Mouse (Mus musculus): ENCODE data around the gene Iqgap2. TPM values are rescaled to one million over a fixed set of nuclear protein-coding genes. Genes with fewer than 3 reads are reported as not detected.
A peak's percentile ranks its signal among the peaks of the same experiment; 100 is the strongest.

Iqgap2 gene
- total RNA-seq, 1 experiment from 2014 or later = 209 TPM

DNA sequence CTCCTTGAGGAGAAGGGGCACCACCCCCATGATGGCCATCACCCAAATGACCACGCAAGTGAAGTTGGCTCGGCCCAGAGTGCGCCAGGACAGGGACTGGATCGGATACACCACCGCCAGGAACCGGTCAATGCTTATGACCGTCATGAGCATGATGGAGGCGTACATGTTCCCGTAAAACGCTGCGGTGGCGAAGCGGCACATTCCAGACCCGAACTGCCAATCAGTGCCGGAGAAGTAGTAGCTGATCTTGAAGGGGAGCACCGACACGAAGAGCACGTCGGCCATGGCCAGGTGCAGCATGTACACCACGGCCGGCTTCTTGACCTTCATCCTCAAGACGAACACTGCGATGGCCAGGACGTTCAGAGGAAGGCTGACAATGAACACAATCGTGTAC lies 287.4 kb downstream of the Iqgap2 start:
- ATAC-seq (replicated peaks; ENCODE audit: low read depth, poor library complexity, severe bottlenecking) = no peak

DNA sequence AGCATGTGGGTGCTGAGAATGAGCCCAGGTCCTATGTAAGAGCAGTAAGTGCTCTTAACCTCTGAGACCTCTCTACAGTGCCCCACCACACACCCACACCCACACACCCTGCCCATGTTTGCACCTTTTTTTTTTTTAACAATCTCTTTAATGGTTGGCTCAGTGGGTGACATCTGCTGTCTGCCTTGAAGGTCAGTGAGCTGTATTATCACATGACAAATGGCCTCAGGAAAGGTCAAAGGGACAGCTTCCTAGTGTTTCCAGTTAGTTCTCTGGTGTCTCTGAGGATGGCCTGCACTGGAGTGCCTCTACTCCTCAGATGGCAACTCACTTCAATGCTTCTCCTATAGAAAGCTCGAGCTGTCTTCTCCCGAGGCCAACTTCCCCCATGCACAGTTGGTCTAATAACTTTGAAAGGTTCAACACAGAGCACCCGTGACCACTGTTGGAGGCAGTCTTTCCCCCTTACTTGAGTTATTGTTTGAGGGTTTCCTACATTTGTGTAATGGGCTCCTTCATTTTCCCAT lies 291.8 kb downstream of the Iqgap2 start:
- ATAC-seq (replicated peaks; ENCODE audit: low read depth, poor library complexity, severe bottlenecking) = no peak

DNA sequence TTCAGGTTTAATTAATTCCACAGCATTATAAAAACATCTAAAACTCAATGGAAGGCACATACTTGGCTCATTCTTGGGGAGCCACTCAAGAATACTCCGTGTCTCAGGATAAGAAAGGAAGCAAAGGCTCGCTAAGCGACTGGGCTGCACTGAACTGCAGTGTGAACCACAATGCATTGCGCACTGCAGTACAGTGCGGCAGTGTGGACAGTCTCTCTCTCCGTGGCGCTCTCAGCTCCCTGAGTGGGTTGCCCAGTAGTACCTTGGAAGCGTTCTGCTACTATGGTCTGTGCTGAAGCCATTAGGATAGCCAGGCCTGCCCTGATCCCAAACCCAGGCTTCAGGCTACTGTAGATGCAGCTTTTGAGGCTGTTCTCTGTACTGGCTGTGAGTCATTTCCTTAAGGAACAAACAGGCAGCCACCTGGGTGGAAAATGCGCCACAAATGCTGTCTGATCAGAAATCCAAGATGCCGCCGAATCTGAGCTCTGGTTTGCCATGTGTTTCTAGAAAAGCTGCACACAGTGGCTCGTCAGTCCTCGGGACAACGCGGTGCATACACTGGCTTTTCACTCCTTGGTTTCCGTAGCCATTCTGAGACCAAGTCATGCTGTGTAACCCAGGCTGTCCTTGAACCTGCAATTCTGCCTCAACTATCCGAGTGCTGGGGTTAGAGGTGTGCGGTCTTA lies 293.3 kb downstream of the Iqgap2 start:
- ATAC-seq (replicated peaks; ENCODE audit: low read depth, poor library complexity, severe bottlenecking) = no peak

DNA sequence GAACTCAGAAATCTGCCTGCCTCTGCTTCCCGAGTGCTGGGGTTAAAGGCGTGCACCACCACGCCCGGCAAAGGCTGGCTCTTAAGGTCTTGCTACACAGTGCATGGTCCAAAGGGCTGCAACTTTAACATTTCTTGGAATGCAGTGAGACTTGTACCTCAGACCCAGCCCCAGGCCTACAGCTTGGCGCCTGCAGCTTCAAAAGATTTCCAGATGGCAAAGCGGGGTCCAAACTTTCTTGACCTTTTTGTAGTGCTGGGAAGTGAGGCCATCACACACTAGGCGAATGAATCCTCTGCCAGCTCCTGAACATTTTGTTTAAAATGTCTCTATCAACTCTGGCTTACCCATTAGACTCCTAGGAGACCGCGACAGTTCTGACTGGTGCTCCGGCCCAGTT lies 294.1 kb downstream of the Iqgap2 start:
- ATAC-seq (replicated peaks; ENCODE audit: low read depth, poor library complexity, severe bottlenecking) = no peak

DNA sequence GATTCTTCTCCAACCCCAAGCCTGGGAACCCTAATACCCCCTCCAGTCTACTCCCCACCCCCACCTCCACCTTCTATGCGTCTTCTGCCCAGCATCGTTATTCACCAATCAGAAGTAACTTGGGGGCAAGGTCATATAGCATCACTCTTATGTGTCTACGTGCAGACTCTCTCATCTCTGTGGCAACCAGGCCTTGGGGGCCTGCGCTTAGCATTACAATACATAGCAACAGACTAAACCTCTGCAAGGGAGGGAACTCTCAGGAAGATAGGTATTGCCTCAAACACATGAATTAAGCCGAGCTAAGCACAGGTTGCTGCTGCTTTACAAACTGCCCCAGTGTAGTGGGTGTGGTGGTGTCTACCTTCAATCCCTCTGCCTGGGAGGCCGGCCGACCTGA lies 295.0 kb downstream of the Iqgap2 start:
- ATAC-seq (replicated peaks; ENCODE audit: low read depth, poor library complexity, severe bottlenecking) = no peak

DNA sequence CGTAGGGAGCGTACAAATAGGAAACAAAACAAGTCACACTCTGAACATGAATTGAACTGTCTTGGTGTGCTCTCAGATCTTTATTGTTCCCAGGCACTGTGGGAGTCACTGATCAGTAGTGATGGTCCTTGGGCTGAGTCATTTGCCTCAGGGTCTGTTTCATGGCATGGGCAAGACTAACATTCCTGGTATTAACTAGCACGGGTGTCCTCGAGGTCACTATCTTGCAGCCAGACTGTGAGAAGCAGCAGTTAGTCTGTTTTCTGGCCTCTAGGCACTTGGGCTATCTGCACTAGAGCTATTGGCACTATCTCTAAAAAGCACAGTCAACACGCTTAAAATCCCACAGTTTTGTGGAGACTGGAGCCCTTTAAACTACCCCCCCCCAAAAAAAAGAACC lies 295.8 kb downstream of the Iqgap2 start:
- ATAC-seq (replicated peaks; ENCODE audit: low read depth, poor library complexity, severe bottlenecking) = no peak

DNA sequence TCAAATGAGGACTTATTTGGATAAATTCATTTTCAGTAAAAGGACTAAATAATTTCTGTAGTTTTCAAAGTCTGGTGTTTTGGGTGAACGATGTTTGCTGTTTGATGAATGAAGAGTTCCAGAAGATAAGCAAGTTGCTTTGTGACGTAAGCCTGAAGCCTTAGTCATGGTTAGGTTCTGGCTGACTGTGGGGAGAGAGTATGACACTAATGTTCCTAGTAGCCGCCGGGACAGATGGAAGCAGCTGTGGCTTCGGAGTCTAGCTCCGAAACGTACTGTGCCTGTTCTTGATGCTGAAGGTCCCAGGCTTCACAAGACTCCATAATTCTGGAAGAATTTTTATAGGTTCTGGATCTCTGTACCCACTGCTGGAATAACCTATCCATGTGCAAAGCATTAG lies 296.3 kb downstream of the Iqgap2 start:
- no peak for ATAC-seq (replicated peaks; ENCODE audit: low read depth, poor library complexity, severe bottlenecking)

DNA sequence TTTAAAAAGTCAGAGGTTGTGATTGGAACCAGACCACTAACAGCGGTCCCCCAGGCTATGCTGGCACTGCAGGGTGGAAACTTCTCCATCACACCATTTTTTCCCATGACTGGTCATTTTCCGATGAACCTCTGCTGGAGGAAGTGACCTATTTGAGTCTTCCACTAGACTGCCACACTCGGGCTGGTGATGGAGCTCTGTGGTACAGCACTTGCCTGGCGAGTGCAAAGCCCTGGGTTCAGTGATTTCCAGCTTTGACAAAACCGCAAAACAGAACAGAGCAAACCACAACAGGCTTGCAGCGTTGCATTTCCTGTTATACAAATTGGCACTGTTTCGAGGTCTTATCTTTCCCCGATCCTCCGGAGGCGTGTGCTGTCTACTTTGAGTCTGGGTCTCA lies 298.9 kb downstream of the Iqgap2 start:
- ATAC-seq (replicated peaks; ENCODE audit: low read depth, poor library complexity, severe bottlenecking) = peak; percentile 91

DNA sequence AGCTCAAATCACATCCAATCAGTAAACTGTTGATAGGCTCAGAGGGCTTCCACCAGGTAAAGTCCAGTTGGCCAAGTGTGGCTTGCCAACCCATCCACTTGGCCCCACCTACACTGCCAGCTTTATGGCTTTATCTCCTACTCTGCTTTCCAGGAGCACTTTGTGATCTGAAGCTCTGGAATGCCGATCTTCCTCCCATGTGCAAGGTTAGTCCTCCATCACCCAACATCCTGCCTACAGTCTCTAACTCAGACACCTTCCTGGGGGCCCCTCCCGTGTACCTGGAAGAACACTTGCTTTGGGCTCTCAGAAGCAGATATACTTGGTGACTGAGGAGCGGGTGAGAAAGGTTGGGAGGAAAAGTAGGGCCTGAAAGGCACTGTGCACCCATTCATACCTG lies 300.1 kb downstream of the Iqgap2 start:
- ATAC-seq (replicated peaks; ENCODE audit: low read depth, poor library complexity, severe bottlenecking) = no peak

DNA sequence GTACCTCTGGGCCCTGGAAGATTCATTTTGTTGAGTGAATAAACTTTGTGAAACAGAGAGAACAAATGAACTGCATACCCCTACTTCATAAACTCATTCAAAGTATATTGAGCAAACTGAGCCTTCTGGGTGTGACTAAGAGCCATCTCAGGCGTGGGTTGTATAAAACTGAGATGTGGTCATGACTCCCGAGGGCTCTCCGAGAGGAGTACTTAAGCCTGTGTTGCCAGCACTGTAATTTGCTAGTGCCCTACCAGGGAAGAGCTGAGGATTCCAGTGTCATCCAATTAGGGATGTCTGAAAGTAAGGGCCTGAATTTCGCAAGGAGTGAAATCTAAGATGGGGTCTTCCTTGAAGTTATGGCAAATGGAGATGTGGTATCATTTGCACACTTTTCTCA lies 304.1 kb downstream of the Iqgap2 start:
- no peak for ATAC-seq (replicated peaks; ENCODE audit: low read depth, poor library complexity, severe bottlenecking)

DNA sequence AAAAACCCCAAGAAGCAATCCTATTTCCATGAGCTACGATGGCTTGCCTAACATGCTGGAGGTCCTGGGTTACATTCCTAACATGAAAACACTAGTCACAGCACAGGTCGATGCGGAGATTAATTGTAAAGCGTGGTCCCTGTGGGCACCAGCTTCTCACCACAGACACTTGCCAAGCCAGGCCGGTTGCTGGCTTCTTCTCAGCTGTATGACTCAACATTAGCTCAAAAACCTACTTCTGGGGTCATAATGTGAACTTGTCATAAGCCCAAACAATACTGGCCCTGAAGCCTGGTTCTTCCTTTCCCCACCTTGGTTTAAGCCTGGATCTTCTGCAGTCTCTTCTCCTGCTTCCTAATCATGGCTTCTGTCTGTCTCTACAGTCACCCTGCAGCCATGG lies 306.8 kb downstream of the Iqgap2 start:
- ATAC-seq (replicated peaks; ENCODE audit: low read depth, poor library complexity, severe bottlenecking) = no peak

DNA sequence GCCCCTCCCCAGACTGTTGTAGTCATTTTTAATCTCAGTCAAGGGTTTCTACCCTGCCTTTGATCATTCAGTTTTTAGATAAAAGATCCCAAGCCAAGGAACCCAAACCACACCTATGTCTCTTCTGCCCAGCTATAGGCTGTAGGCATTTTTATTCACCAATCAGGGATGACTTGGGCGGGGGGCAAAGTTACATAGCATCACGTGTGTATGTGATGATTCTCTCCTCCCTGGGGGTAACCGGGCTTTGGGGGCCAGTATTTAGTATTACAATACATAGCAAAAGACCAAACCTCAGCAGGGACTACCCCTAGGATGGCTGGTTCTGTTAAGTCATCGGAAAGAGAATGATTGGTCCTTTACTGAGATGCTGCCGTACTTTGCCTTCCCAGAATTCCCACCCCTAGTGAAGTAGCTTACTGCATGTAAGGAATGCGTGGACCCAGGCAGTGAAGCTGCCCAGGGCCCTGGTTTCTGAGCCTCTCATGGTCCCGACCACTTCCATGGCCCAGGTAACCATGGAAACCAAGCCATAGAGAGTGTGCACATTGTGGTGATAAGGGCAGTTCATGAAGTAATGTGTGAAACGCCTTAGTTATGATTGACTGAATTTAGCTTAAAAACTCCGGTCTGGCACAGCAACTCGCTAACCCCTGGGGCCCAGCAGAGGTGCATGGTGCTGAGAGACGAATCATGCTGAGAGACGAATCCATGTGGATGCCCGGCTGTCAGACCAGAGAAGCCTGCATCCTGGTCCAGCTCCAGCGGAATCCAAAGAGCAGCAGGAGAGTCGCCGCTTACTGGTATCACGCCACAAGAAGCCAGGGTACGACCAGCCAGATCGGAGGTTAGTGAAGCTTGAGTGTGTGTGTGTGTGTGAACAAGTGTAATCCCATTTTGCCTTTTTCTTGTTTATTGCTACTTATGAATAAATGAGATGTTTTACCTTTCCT lies 308.2 kb downstream of the Iqgap2 start:
- ATAC-seq (replicated peaks; ENCODE audit: low read depth, poor library complexity, severe bottlenecking) = no peak

DNA sequence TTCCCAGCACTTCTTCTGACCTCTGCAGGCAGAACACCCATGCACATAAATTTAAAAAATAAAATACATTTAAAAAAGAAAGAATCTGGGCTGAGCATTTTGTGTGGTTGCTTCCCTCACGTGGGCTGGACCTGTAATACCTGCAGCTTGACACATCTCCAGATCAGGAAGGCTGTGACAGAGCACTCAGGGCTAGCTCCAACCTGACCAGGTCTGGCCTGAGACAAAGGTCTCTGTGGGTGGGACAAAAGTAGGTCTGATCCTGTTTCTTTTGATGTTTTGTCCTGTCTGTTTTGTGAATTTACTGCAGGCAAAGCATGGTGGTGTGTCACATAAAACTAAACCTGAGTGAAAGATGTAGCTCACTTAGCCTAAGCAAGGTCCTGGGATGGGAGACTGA lies 309.9 kb downstream of the Iqgap2 start:
- no peak for ATAC-seq (replicated peaks; ENCODE audit: low read depth, poor library complexity, severe bottlenecking)

DNA sequence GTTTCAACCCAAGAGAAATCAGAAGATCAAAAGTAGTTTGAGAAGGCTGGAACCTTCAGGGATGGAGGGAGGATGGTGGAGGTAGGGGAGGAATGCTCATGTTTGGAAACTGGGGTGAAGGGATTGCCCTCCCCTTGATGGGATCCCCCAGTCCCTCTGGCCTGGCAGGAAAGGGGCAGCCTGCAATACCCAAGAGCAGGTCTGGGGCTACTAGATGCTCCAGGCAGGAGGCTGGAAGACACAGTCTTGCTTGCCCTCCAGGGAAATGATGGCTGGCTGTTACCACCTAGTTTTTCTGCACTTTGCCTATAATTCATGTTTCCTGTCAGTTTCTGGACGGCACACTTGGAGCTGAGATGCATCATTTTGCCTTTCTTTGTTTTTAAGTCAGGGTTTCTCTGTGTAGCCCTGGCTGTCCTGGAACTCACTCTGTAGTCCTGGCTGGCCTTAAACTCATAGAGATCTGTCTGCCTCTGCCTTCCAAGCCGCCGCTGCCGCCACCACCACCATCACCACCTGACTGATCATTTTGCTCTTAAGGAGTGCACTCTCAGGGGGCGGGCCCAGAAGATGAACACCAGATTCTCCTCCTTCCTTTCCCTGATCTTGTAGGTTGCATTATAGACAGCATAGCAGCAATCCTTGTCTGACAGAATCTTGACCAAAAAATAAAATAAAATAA lies 313.6 kb downstream of the Iqgap2 start:
- ATAC-seq (replicated peaks; ENCODE audit: low read depth, poor library complexity, severe bottlenecking) = no peak

Other genes with a start within 250 kb of the Iqgap2 start
- 3.0 and 3.6 TPM in 2 replicates for gene F2rl2, start 195.1 kb downstream of the Iqgap2 start, total RNA-seq (2017)
- gene Gm20075, start 189.5 kb upstream of the Iqgap2 start, total RNA-seq (2017) = 15.0 and 31.3 TPM in 2 replicates
- gene Gm17190, start 190.1 kb upstream of the Iqgap2 start, total RNA-seq (2017) = not detected in 2 replicates
- gene Sv2c, start 240.7 kb upstream of the Iqgap2 start, total RNA-seq (2017) = not detected in 2 replicates

All from common myeloid progenitor, adult 5-6 weeks (primary cell).